Mouse (Mus musculus) megakaryocyte, embryonic 14.5 days (primary cell): ENCODE data around the gene Fermt3. TPM values are rescaled to one million over a fixed set of nuclear protein-coding genes. Genes with fewer than 3 reads are reported as not detected.
"Not testable (repeated sequence)": the region's sequence is repeated elsewhere in the genome, so short reads cannot be mapped to it uniquely, and the experiment has no call there.

ENCODE experiments used
- H3K27me3 ChIP-seq: replicated peaks from 2 replicates; pipeline ENCODE3; 2012; ENCODE audit warnings: inconsistent platforms
- H3K36me3 ChIP-seq: replicated peaks from 2 replicates; pipeline ENCODE3; 2012; ENCODE audit warnings: low read length, inconsistent platforms, mixed read lengths
- H3K4me1 ChIP-seq: 2 replicates; pipeline ENCODE4 v1.6.1; 2012; ENCODE audit warnings: inconsistent platforms
- H3K4me3 ChIP-seq: replicated peaks from 2 replicates; pipeline ENCODE3; 2012; ENCODE audit warnings: moderate library complexity, mild to moderate bottlenecking, inconsistent platforms
- H3K9me3 ChIP-seq: 2 replicates; pipeline ENCODE4 v1.6.1; 2012; ENCODE audit warnings: inconsistent platforms
- FLI1 ChIP-seq: IDR thresholded peaks from 2 replicates; pipeline ENCODE4 v1.6.1; 2012; ENCODE audit warnings: low read length, inconsistent platforms, mixed read lengths
- GATA1 ChIP-seq: IDR thresholded peaks from 3 replicates; pipeline ENCODE4 v1.6.1; 2012; ENCODE audit warnings: mixed read lengths, low read length, inconsistent platforms, borderline replicate concordance
- polyA plus RNA-seq: library from polyadenylated mRNA; stranded (reverse); fragments of >175 nt; gene quantifications from 2 replicates; pipeline ENCODE4 v1.2.3, GENCODE M21; 2012; ENCODE audit warnings: low replicate concordance; ENCODE audit not compliant: insufficient read depth

The Fermt3 gene
- polyA plus RNA-seq, 1 experiment = 5,058 TPM

GRCm38 (mm10) chr19:6992011-6992858, 27.0 kb downstream of the Fermt3 start, which contains the start of gene Dnajc4:
Gene Dnajc4 (minus strand): TSS chr19:6992572.
- no peaks in the 10 kb centered on the region for H3K27me3 ChIP-seq
- peaks cover 72% of the 10 kb centered on the region for H3K4me1 ChIP-seq
- no peak for TF ChIP-seq GATA1
- no peak for TF ChIP-seq FLI1
- no peaks in the 10 kb centered on the region for H3K9me3 ChIP-seq
- peaks cover 14% of the 10 kb centered on the region for H3K36me3 ChIP-seq
- H3K4me3 ChIP-seq = peak within 1 kb of the TSS; percentile 96

GRCm38 (mm10) chr19:6991166-6991565, 28.1 kb downstream of the Fermt3 start:
- not testable (repeated sequence) for H3K9me3 ChIP-seq, H3K27me3 ChIP-seq, H3K4me3 ChIP-seq
- H3K36me3 ChIP-seq = peaks cover 15% of the 10 kb centered on the region
- peaks cover 72% of the 10 kb centered on the region for H3K4me1 ChIP-seq

GRCm38 (mm10) chr19:6990712-6991111, 28.6 kb downstream of the Fermt3 start:
- H3K36me3 ChIP-seq = peaks cover 19% of the 10 kb centered on the region
- no peak overlapping the region for H3K4me3 ChIP-seq
- H3K9me3 ChIP-seq = no peaks in the 10 kb centered on the region
- peaks cover 72% of the 10 kb centered on the region for H3K4me1 ChIP-seq
- no peak for TF ChIP-seq GATA1
- TF ChIP-seq FLI1 = no peak
- H3K27me3 ChIP-seq = no peaks in the 10 kb centered on the region

GRCm38 (mm10) chr19:6989251-6989650, 30.0 kb downstream of the Fermt3 start:
- H3K4me3 ChIP-seq = no peak overlapping the region
- H3K9me3 ChIP-seq = no peaks in the 10 kb centered on the region
- peaks cover 66% of the 10 kb centered on the region for H3K4me1 ChIP-seq
- H3K36me3 ChIP-seq = peaks cover 32% of the 10 kb centered on the region
- TF ChIP-seq GATA1 = no peak
- H3K27me3 ChIP-seq = no peaks in the 10 kb centered on the region

- Histone ChIP-seq H3K9me3 (no peaks in the 10 kb centered on the region), H3K4me3 (peak overlapping the region; percentile 95), H3K4me1 (peaks cover 54% of the 10 kb centered on the region), H3K27me3 (no peaks in the 10 kb centered on the region), H3K36me3 (peaks cover 37% of the 10 kb centered on the region)
- TF ChIP-seq FLI1 (no peak), GATA1 (no peak)
These were observed 31.4 kb downstream of the Fermt3 start for GRCm38 (mm10) chr19:6987904-6988285.

- TF ChIP-seq FLI1 (no peak), GATA1 (no peak)
- Histone ChIP-seq H3K27me3 (no peaks in the 10 kb centered on the region), H3K9me3 (no peaks in the 10 kb centered on the region), H3K36me3 (peaks cover 42% of the 10 kb centered on the region), H3K4me1 (peaks cover 56% of the 10 kb centered on the region), H3K4me3 (peak within 1 kb of the TSS; percentile 95)
These were observed 32.0 kb downstream of the Fermt3 start, which contains the start of gene Vegfb for GRCm38 (mm10) chr19:6987061-6987903. Gene Vegfb (minus strand): TSS chr19:6987651.

GRCm38 (mm10) chr19:6985951-6986708, 33.1 kb downstream of the Fermt3 start:
- TF ChIP-seq FLI1 (no peak), GATA1 (no peak)
- Histone ChIP-seq H3K9me3 (no peaks in the 10 kb centered on the region), H3K36me3 (peaks cover 45% of the 10 kb centered on the region), H3K27me3 (no peaks in the 10 kb centered on the region), H3K4me3 (peak overlapping the region; percentile 95), H3K4me1 (peaks cover 59% of the 10 kb centered on the region)

GRCm38 (mm10) chr19:6985300-6985699, 34.0 kb downstream of the Fermt3 start:
- peaks cover 60% of the 10 kb centered on the region for H3K4me1 ChIP-seq
- H3K27me3 ChIP-seq = no peaks in the 10 kb centered on the region
- peaks cover 45% of the 10 kb centered on the region for H3K36me3 ChIP-seq
- no peaks in the 10 kb centered on the region for H3K9me3 ChIP-seq
- no peak for TF ChIP-seq GATA1
- no peak for TF ChIP-seq FLI1
- no peak overlapping the region for H3K4me3 ChIP-seq

GRCm38 (mm10) chr19:6983621-6984020, 35.6 kb downstream of the Fermt3 start:
- Histone ChIP-seq H3K36me3 (peaks cover 38% of the 10 kb centered on the region), H3K4me3 (no peak overlapping the region), H3K4me1 (peaks cover 63% of the 10 kb centered on the region), H3K9me3 (no peaks in the 10 kb centered on the region), H3K27me3 (no peaks in the 10 kb centered on the region)
- TF ChIP-seq GATA1 (no peak), FLI1 (no peak)
